Mouse (Mus musculus) ES-Bruce4 (cell line): ENCODE measurements at regions not wholly inside any gene's neighbourhood (a gene's known extent, or its start where the extent isn't known, plus 50 kb on each side); places are given as distances from the start of the nearest gene placed in this dataset.

Experiments used
- CTCF ChIP-seq: IDR thresholded peaks from one replicate; pipeline ENCODE4 v1.8.1; 2011; ENCODE audit warnings: low read depth, low read length
- EP300 ChIP-seq: IDR thresholded peaks from 2 replicates; pipeline ENCODE4 v1.6.1; 2011; ENCODE audit warnings: low read depth, low read length; ENCODE audit not compliant: insufficient read depth
- POLR2A ChIP-seq: IDR thresholded peaks from one replicate; pipeline ENCODE4 v1.8.1; 2011; ENCODE audit warnings: low read length; ENCODE audit not compliant: insufficient read depth

- TF ChIP-seq CTCF: no peak
- TF ChIP-seq EP300: no peak
- TF ChIP-seq POLR2A: no peak
Measured at GRCm38 (mm10) chr3:128613657-128614056, 586.0 kb upstream of the Pitx2 start.
